Mouse (Mus musculus) natural killer cell, adult 2 months (primary cell): ENCODE results near the gene Lypd1.

Source experiments
- DNase-seq, 2 experiments: peaks; one replicate each; pipeline ENCODE4 v3.0.0; 2022; ENCODE audit warnings: low spot score in 2 of 2

Gene Lypd1

GRCm38 (mm10) chr1:125912601-125913600 is at the start of gene Lypd1:
Gene Lypd1, minus strand, starts transcription at chr1:125913101.
- no peak for DNase-seq

GRCm38 (mm10) chr1:125951026-125951425 is 38.1 kb upstream of the Lypd1 start:
- no peak for DNase-seq

GRCm38 (mm10) chr1:125949076-125949475 is 36.2 kb upstream of the Lypd1 start:
- no peak for DNase-seq

GRCm38 (mm10) chr1:125945136-125945535 is 32.2 kb upstream of the Lypd1 start:
- no peak for DNase-seq

GRCm38 (mm10) chr1:125943305-125943704 is 30.4 kb upstream of the Lypd1 start:
- DNase-seq, result no peak

GRCm38 (mm10) chr1:125925486-125925885 is 12.6 kb upstream of the Lypd1 start:
- no peak for DNase-seq

GRCm38 (mm10) chr1:125923062-125923461 is 10.2 kb upstream of the Lypd1 start:
- DNase-seq, result no peak

GRCm38 (mm10) chr1:125920696-125921095 is 7.8 kb upstream of the Lypd1 start:
- DNase-seq, result no peak

- DNase-seq, result no peak
Observed at GRCm38 (mm10) chr1:125911901-125912445, 928 bp downstream of the Lypd1 start.

- no peak for DNase-seq
Observed at GRCm38 (mm10) chr1:125911337-125911900, 1.5 kb downstream of the Lypd1 start.

- no peak for DNase-seq
Observed at GRCm38 (mm10) chr1:125910871-125911265, 2.0 kb downstream of the Lypd1 start.

- DNase-seq, result no peak
Observed at GRCm38 (mm10) chr1:125910211-125910870, 2.6 kb downstream of the Lypd1 start.

- DNase-seq, result no peak
Observed at GRCm38 (mm10) chr1:125893158-125893557, 19.7 kb downstream of the Lypd1 start.

- DNase-seq, result no peak
Observed at GRCm38 (mm10) chr1:125870056-125870455, 42.8 kb downstream of the Lypd1 start.

GRCm38 (mm10) chr1:125858631-125859030 is 54.3 kb downstream of the Lypd1 start:
- DNase-seq, result no peak

GRCm38 (mm10) chr1:125854646-125855045 is 58.3 kb downstream of the Lypd1 start:
- no peak for DNase-seq

- DNase-seq, result no peak
Observed at GRCm38 (mm10) chr1:125839746-125840392, 73.0 kb downstream of the Lypd1 start.

- no peak for DNase-seq
Observed at GRCm38 (mm10) chr1:125837507-125837906, 75.4 kb downstream of the Lypd1 start.

GRCm38 (mm10) chr1:125823611-125824010 is 89.3 kb downstream of the Lypd1 start:
- no peak for DNase-seq

- DNase-seq, result no peak
Observed at GRCm38 (mm10) chr1:125821101-125821500, 91.8 kb downstream of the Lypd1 start.
